Mouse (Mus musculus) erythroblast, embryonic 14.5 days (primary cell): ENCODE results near the gene Lrig2.

Experiments
- GATA1 ChIP-seq: IDR thresholded peaks from 2 replicates; pipeline ENCODE4 v1.6.1; 2012; ENCODE audit warnings: low read length, inconsistent platforms, mixed read lengths
- TAL1 ChIP-seq: IDR thresholded peaks from 3 replicates; pipeline ENCODE4 v1.6.1; 2012; ENCODE audit warnings: low read length, inconsistent platforms, mixed read lengths

GRCm38 (mm10) chr3:104437576-104437975 is 74.1 kb downstream of the Lrig2 start:
- no peak for TF ChIP-seq GATA1
- TF ChIP-seq TAL1 = no peak
